Mouse (Mus musculus) testis, adult 2 months (tissue): Measurements from ENCODE around the gene Gcsh. TPM values are rescaled to one million over a fixed set of nuclear protein-coding genes. Genes with fewer than 3 reads are reported as not detected.

ENCODE experiments used
- H3K27ac ChIP-seq: fragments of 200-500 bp; 2 replicates; pipeline ENCODE4 v1.5.1; 2012; ENCODE audit warnings: low read depth, low read length; ENCODE audit not compliant: control insufficient read depth, insufficient read depth
- H3K27me3 ChIP-seq: fragments of 200-500 bp; 2 replicates; pipeline ENCODE4 v1.6.1; 2012; ENCODE audit warnings: mild to moderate bottlenecking, low read length, moderate library complexity; ENCODE audit not compliant: control insufficient read depth, insufficient read depth
- H3K36me3 ChIP-seq: fragments of 200-500 bp; 2 replicates; pipeline ENCODE4 v1.6.1; 2012; ENCODE audit warnings: mild to moderate bottlenecking, low read length; ENCODE audit not compliant: control insufficient read depth, insufficient read depth
- H3K4me1 ChIP-seq: fragments of 200-500 bp; 2 replicates; pipeline ENCODE4 v1.6.1; 2012; ENCODE audit warnings: low read length; ENCODE audit not compliant: control insufficient read depth, insufficient read depth
- H3K4me3 ChIP-seq: fragments of 200-500 bp; 2 replicates; pipeline ENCODE4 v1.5.1; 2012; ENCODE audit warnings: low read depth, mild to moderate bottlenecking, low read length, moderate library complexity, mixed read lengths; ENCODE audit not compliant: control insufficient read depth
- CTCF ChIP-seq: fragments of 200-500 bp; IDR thresholded peaks from 2 replicates; pipeline ENCODE4 v1.5.1; 2012; ENCODE audit warnings: low read depth, mild to moderate bottlenecking, inconsistent platforms, low read length, moderate library complexity; ENCODE audit not compliant: control insufficient read depth, insufficient read depth, insufficient replicate concordance
- POLR2A ChIP-seq: fragments of 200-500 bp; IDR thresholded peaks from 2 replicates; pipeline ENCODE4 v1.6.1; 2012; ENCODE audit warnings: low read depth, mild to moderate bottlenecking, inconsistent platforms, low read length, moderate library complexity; ENCODE audit not compliant: control insufficient read depth
- polyA plus RNA-seq: library from polyadenylated mRNA; depleted of rRNA; stranded (reverse); fragments of >200 nt; gene quantifications from 2 replicates; pipeline ENCODE4 v1.2.3, GENCODE M21; 2012; rRNA removed

Gene Gcsh
- polyA plus RNA-seq, 1 experiment = 7.3 TPM

GRCm38 (mm10) chr8:116935506-116935905, 57.8 kb downstream of the Gcsh start:
- Histone ChIP-seq H3K4me3 (no peak overlapping the region), H3K36me3 (peaks cover 1% of the 10 kb centered on the region), H3K4me1 (no peaks in the 10 kb centered on the region), H3K27ac (no peak overlapping the region), H3K27me3 (no peaks in the 10 kb centered on the region)
- TF ChIP-seq CTCF = no peak
- no peak for TF ChIP-seq POLR2A

GRCm38 (mm10) chr8:116934976-116935375, 58.4 kb downstream of the Gcsh start:
- H3K36me3 ChIP-seq = peaks cover 1% of the 10 kb centered on the region
- TF ChIP-seq POLR2A = no peak
- TF ChIP-seq CTCF = no peak

More at GRCm38 (mm10) chr8:116934976-116935375, 58.4 kb downstream of the Gcsh start:
- Histone ChIP-seq H3K27me3 (no peaks in the 10 kb centered on the region), H3K27ac (no peak overlapping the region), H3K4me3 (no peak overlapping the region), H3K4me1 (no peaks in the 10 kb centered on the region)

Other genes with a start within 250 kb of the Gcsh start
- gene Cmc2, start 72.1 kb downstream of the Gcsh start, polyA plus RNA-seq = 12.0 and 12.8 TPM in 2 replicates
- gene Cenpn, start 71.8 kb downstream of the Gcsh start, polyA plus RNA-seq = 141 TPM in 2 replicates
- 35.2 and 37.7 TPM in 2 replicates for gene Atmin, start 50.1 kb downstream of the Gcsh start, polyA plus RNA-seq
- 176 and 190 TPM in 2 replicates for gene 1700030J22Rik, start 14.6 kb downstream of the Gcsh start, polyA plus RNA-seq
- 2.9 and 3.1 TPM in 2 replicates for gene Pkd1l2, start 88.9 kb upstream of the Gcsh start, polyA plus RNA-seq
- 31.9 and 38.7 TPM in 2 replicates for gene Bco1, start 102.3 kb upstream of the Gcsh start, polyA plus RNA-seq
- gene Gan, start 164.6 kb upstream of the Gcsh start, polyA plus RNA-seq = 3.8 and 4.1 TPM in 2 replicates